Mouse (Mus musculus) stomach, embryonic 14.5 days (tissue): ENCODE data around the gene Runx2. TPM values are rescaled to one million over a fixed set of nuclear protein-coding genes. Genes with fewer than 3 reads are reported as not detected.

Source experiments
- ATAC-seq: fragments of 200-750 bp; cut with Nextera tagmentation; 2 replicates; pipeline ENCODE4 v1.8.0; 2017; ENCODE audit warnings: low read depth, moderate TSS enrichment; ENCODE audit not compliant: insufficient number of reproducible peaks, insufficient read depth, low FRiP score
- H3K27ac ChIP-seq: fragments of 300-500 bp; sonication (generic); 2 replicates; pipeline ENCODE4 v1.5.1; 2014; ENCODE audit warnings: mild to moderate bottlenecking, low read length, moderate library complexity, mixed read lengths
- H3K27me3 ChIP-seq: fragments of 300-500 bp; sonication (generic); 2 replicates; pipeline ENCODE4 v1.6.1; 2014; ENCODE audit warnings: low read length, control low read depth, mixed read lengths; ENCODE audit not compliant: control insufficient read depth, insufficient read depth
- H3K36me3 ChIP-seq: fragments of 300-500 bp; sonication (generic); 2 replicates; pipeline ENCODE4 v1.6.1; 2014; ENCODE audit warnings: mild to moderate bottlenecking, control low read depth, low read length, moderate library complexity, mixed read lengths; ENCODE audit not compliant: control insufficient read depth, insufficient read depth
- H3K4me1 ChIP-seq: fragments of 300-500 bp; sonication (generic); 2 replicates; pipeline ENCODE4 v1.6.1; 2014; ENCODE audit warnings: low read length, control low read depth, mixed read lengths; ENCODE audit not compliant: control insufficient read depth, insufficient read depth
- H3K4me2 ChIP-seq: fragments of 300-500 bp; sonication (generic); replicated peaks from 2 replicates; pipeline ENCODE4 v1.6.1; 2014; ENCODE audit warnings: low read depth, low read length, control low read depth
- H3K4me3 ChIP-seq: fragments of 300-500 bp; sonication (generic); 2 replicates; pipeline ENCODE4 v1.5.1; 2014; ENCODE audit warnings: low read depth, low read length, control low read depth
- H3K9ac ChIP-seq: fragments of 300-500 bp; sonication (generic); replicated peaks from 2 replicates; pipeline ENCODE4 v1.6.1; 2014; ENCODE audit warnings: low read depth, mild to moderate bottlenecking, control low read depth, low read length, moderate library complexity, mixed read lengths
- H3K9me3 ChIP-seq: fragments of 300-500 bp; sonication (generic); 2 replicates; pipeline ENCODE4 v1.6.1; 2016; ENCODE audit warnings: low read depth, low read length, control low read depth; ENCODE audit not compliant: control insufficient read depth
- WGBS: fragments of 180-500 bp; shearing (Covaris S2); extraction: QIAGEN DNeasy Blood & Tissue Kit; methylation state at CpG from one replicate; pipeline ENCODE4 v1.1.7; 2014; 5-methylcytosine and 5-hydroxymethylcytosine counted together
- polyA plus RNA-seq: library from polyadenylated mRNA; unstranded; fragments of >200 nt; fragmentation: Nextera tagmentation; extraction: Ambion mirVana; gene quantifications from 2 replicates; pipeline ENCODE4 v1.2.1, GENCODE M21; 2014

Gene Runx2
- polyA plus RNA-seq, 1 experiment from 2014 or later, result 1.00 TPM

DNA sequence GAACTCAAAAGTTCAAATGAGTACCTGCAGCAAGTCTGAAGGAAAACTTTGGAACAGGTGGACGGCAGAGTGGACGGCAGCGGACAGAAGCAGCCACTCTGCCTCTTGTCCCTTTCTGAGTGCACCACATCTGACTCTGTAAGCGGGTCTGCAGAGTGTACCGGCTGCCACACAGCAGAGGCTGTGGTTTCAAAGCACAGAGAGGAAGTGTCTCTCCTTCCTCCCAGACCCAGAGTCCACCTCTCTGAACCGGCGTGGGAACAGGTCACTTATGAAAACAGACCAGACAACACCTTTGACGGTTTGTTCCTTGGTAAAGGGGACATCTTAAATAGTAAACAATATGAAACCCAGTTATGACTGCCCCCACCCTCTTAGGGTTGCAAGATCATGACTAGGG lies 207.2 kb downstream of the Runx2 start:
- Histone ChIP-seq H3K9ac (no peak overlapping the region), H3K9me3 (no peaks in the 10 kb centered on the region), H3K36me3 (no peaks in the 10 kb centered on the region), H3K27ac (no peak overlapping the region), H3K4me3 (no peak overlapping the region), H3K4me2 (no peak overlapping the region), H3K4me1 (no peaks in the 10 kb centered on the region), H3K27me3 (no peaks in the 10 kb centered on the region)
- ATAC-seq, result no peak
- 91% methylated on average over 8 of the region's 8 CpGs for WGBS

DNA sequence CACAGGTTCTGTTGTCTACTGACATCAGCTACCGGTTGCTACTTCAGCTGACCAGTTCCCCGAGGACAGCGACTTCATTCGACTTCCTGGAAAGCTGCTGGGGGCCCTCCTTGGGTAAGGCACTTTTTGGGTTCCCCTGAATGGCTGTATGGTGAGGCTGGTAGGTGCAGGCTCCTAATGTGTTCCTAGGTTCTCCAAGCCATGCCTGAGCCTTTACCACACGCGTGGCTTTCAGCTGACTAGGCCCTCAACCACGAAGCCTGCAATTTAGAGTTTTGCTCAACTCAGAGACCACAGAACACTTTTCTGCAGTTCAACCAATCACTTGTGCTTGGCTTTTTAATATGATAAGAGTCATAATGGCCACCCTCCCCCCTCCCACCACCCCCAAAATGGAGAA lies 208.4 kb downstream of the Runx2 start:
- ATAC-seq, result no peak
- no peaks in the 10 kb centered on the region for H3K9me3 ChIP-seq
- no peak overlapping the region for H3K4me3 ChIP-seq
- H3K27ac ChIP-seq, result no peak overlapping the region
- no peaks in the 10 kb centered on the region for H3K27me3 ChIP-seq
- H3K9ac ChIP-seq, result no peak overlapping the region
- WGBS, result 87% methylated on average over 7 of the region's 7 CpGs
- peaks cover 7% of the 10 kb centered on the region; the same call in 1 of the 2 replicates for H3K4me1 ChIP-seq
- no peaks in the 10 kb centered on the region for H3K36me3 ChIP-seq
- H3K4me2 ChIP-seq, result no peak overlapping the region

DNA sequence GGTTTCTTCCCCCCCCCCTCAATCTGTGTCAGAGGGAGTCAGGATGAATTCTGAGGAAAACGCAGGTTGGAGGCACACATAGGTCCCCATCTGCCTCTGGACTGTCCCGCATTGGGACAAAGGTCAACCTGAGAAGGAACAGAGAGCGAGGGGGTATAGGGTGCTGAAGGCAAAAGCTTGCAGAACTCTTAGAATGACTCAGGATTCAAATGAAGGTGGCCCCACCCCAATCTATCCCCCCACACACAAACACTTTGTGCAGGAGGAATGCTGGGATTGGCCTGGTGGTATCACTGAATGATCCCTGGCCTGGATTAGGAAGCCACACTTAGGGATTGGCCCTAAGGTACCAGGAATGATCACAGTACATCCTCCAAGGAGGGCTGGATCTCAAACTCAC lies 208.8 kb downstream of the Runx2 start:
- Histone ChIP-seq H3K4me3 (no peak overlapping the region), H3K4me2 (no peak overlapping the region), H3K9me3 (no peaks in the 10 kb centered on the region), H3K4me1 (peaks cover 8% of the 10 kb centered on the region; the same call in 1 of the 2 replicates), H3K27me3 (no peaks in the 10 kb centered on the region), H3K9ac (no peak overlapping the region), H3K36me3 (no peaks in the 10 kb centered on the region), H3K27ac (no peak overlapping the region)
- no peak for ATAC-seq
- 88% methylated on average over 3 of the region's 3 CpGs for WGBS

DNA sequence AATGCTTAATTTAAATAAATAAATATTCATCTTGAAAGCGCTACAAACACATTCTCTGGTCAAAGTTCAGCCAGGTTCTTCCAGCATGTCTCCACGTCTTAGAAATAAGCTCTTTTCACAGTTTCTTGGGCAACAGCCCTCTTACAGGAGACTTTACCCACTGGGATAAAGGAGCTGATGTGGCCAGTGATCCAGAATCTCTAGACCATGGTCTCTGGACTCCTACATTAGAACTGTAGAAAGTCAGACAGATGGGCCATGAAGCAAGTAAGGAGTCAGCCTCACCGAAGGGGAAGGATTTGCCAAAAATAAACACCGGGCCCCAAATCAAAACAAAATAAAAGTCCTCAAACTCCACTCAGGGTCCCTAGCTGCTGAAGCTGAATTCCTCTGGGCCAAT lies 211.4 kb downstream of the Runx2 start:
- WGBS, result 68% methylated on average over 4 of the region's 4 CpGs
- no peak for ATAC-seq
- no peak overlapping the region for H3K27ac ChIP-seq

DNA sequence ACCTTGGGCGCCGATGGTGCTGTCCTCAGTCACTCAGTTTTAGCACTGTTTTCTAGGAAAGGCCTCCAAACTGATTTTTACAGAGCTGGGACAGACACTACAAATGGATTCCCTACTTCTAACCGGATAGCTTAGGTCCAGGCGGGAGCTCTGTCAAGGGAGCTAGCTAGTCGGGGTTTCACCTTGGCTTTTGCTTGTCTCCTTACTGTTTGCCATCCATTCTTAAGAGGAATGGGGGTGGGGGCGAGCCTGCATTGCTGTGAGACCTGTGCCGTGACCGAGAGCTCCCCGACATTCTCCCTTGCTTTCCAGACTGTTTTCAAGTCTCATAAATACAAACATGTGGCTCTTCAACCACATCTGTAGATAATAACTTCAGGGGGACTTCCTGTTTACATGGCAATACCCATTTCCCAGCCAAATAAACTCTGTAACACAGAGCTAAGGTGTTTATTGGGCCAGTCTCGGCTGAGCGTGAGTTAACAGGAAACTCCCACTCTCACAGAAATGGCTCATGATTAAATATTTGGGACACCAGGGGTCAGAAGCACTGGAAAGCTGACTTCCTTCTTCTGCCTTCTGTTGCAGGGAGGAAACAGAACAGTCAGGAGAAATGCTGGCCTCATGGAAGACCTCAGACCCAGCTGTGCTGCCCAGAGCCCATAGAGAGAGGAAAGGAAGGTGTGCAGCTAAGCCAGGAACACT lies 213.1 kb downstream of the Runx2 start:
- no peaks in the 10 kb centered on the region for H3K27me3 ChIP-seq
- no peak overlapping the region for H3K27ac ChIP-seq
- H3K36me3 ChIP-seq, result no peaks in the 10 kb centered on the region
- no peak overlapping the region for H3K4me2 ChIP-seq
- H3K9ac ChIP-seq, result no peak overlapping the region
- H3K4me1 ChIP-seq, result peaks cover 8% of the 10 kb centered on the region; the same call in 1 of the 2 replicates
- WGBS, result 53% methylated on average over 11 of the region's 11 CpGs
- H3K4me3 ChIP-seq, result no peak overlapping the region
- no peaks in the 10 kb centered on the region for H3K9me3 ChIP-seq
- ATAC-seq, result 0 out of 2 replicates have a peak, but pooled peaks have one; percentile 14

More for the DNA sequence above, 211.4 kb downstream of the Runx2 start:
- Histone ChIP-seq H3K9ac (no peak overlapping the region), H3K9me3 (no peaks in the 10 kb centered on the region), H3K4me3 (no peak overlapping the region), H3K4me1 (peaks cover 8% of the 10 kb centered on the region; the same call in 1 of the 2 replicates), H3K4me2 (no peak overlapping the region), H3K27me3 (no peaks in the 10 kb centered on the region), H3K36me3 (no peaks in the 10 kb centered on the region)

DNA sequence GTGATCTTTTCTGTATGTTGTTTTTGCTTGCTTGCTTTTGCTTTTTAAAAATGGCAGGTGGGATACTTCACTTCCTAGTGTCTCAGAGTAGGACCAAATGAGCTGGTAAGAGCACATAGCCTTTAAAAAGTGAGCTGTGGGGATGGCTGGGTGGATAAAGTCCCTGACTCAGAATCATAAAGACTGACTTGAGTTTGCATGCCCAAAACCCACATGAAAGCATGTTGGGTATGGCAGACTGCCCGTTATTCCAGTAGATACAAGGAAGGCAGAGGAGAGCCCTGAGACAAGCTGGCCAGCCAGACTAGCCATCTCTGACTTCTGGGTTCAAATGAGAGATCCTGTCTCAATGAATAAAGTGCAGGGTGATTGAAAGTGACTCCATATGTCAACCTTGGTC lies 214.7 kb downstream of the Runx2 start:
- ATAC-seq, result no peak
- Histone ChIP-seq H3K9me3 (no peaks in the 10 kb centered on the region), H3K9ac (no peak overlapping the region), H3K27ac (no peak overlapping the region), H3K4me2 (no peak overlapping the region), H3K36me3 (no peaks in the 10 kb centered on the region), H3K4me3 (no peak overlapping the region), H3K4me1 (peaks cover 8% of the 10 kb centered on the region; the same call in 1 of the 2 replicates), H3K27me3 (no peaks in the 10 kb centered on the region)
- WGBS, result 92% methylated on average over 1 of the region's 1 CpGs

DNA sequence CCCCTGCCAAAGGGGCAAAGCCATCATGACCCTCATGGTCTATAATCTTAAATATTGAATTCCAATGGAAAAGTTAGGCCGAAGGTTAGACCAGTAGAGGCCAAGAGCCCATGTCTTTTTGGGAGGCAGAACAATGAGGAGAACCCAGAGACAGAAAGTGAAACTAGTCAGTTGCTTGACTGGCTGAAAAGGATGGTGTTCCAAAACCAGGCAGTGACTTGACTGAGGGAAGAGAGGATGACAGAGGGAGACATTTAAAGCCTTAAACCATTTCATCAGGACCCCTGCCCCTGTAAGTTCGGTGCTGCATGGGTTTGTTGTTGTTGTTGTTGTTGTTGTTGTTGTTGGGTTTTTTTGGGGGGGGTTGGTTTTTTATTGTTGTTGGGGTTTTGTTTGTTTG lies 215.5 kb downstream of the Runx2 start:
- WGBS, result 94% methylated on average over 2 of the region's 2 CpGs
- no peak for ATAC-seq

DNA sequence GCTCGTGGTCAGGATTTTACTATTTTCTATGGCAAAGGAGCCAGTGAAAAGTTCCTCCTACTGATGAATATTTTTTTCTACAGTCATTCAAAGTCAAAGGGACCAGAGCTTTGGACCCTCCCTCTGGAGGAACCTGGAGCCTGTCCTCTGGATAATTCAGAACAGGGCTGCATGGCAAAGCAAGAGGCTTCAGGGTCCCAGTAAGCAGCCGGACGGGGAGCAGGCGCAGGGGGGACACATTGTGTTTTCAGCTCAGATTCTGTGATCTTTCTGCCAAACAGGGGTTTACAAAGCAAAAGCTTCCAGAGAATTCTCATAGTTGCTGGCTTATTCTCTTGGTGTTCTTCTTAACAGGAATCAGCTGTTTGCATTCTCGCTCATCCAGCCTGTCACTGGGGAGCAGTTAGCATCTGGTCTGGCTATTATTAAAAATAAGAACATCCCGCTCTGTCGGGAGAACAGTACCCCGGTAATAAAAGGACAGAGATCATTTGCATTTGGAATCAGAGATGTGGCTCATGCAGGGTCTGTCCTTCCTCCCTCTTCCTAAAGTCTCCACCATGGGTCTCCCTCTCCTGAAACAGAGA lies 216.6 kb downstream of the Runx2 start:
- Histone ChIP-seq H3K4me2 (no peak overlapping the region), H3K27me3 (no peaks in the 10 kb centered on the region), H3K4me1 (peaks cover 8% of the 10 kb centered on the region; the same call in 1 of the 2 replicates), H3K9me3 (no peaks in the 10 kb centered on the region), H3K27ac (peak overlapping the region; percentile 21; the same call in 1 of the 2 replicates), H3K4me3 (no peak overlapping the region), H3K36me3 (no peaks in the 10 kb centered on the region), H3K9ac (no peak overlapping the region)
- no peak; the same call in 1 of the 2 replicates for ATAC-seq
- WGBS, result 56% methylated on average over 8 of the region's 8 CpGs

More for the DNA sequence above, 215.5 kb downstream of the Runx2 start:
- Histone ChIP-seq H3K9ac (no peak overlapping the region), H3K4me3 (no peak overlapping the region), H3K4me2 (no peak overlapping the region), H3K9me3 (no peaks in the 10 kb centered on the region), H3K27ac (no peak overlapping the region), H3K36me3 (no peaks in the 10 kb centered on the region), H3K4me1 (peaks cover 8% of the 10 kb centered on the region; the same call in 1 of the 2 replicates), H3K27me3 (no peaks in the 10 kb centered on the region)
